Mouse (Mus musculus): ENCODE data around the gene a.
"Not testable (repeated sequence)": the region's sequence is repeated elsewhere in the genome, so short reads cannot be mapped to it uniquely, and the experiment has no call there.

DNA sequence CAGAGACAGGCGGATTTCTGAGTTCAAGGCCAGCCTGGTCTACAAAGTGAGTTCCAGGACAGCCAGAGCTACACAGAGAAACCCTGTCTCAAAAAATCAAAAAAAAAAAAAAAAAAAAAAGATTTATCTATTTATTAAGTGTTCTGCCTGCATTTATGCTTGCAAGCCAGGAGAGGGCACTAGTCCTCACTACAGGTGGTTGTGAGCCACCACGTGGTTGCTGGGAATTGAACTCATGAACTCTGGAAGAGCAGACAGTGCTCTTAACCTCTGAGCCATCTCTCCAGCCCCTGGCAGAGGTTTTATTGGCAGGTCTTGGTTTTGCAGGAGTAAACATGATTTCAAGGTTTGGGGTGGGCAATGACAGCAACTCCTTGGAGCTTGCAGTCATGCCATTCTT, 117.0 kb downstream of the a start:
- TF ChIP-seq POLR2A (IDR thresholded peaks at IDR 0.05; ENCODE audit: insufficient read depth, low read depth, low read length); CTCF (IDR thresholded peaks at IDR 0.05); EP300 (IDR thresholded peaks at IDR 0.05; ENCODE audit: insufficient read depth, low read depth, low read length): not testable (repeated sequence)
